Mouse (Mus musculus): Measurements from ENCODE around the gene Hectd1. TPM values are rescaled to one million over a fixed set of nuclear protein-coding genes. Genes with fewer than 3 reads are reported as not detected.

The Hectd1 gene
- polyA plus RNA-seq, 1 experiment from 2014 or later: 48.3 TPM

Other genes with a start within 250 kb of the Hectd1 start
- 4.1 and 4.6 TPM in 2 replicates for gene Coch, start 236.2 kb downstream of the Hectd1 start, polyA plus RNA-seq (2015; fragmentation: Nextera tagmentation; extraction: Ambion mirVana)
- 30.9 and 32.6 TPM in 2 replicates for gene Ap4s1, start 138.5 kb downstream of the Hectd1 start, polyA plus RNA-seq (2015; fragmentation: Nextera tagmentation; extraction: Ambion mirVana)
- 53.6 and 54.0 TPM in 2 replicates for gene Strn3, start 137.6 kb downstream of the Hectd1 start, polyA plus RNA-seq (2015; fragmentation: Nextera tagmentation; extraction: Ambion mirVana)
- gene Heatr5a, start 141.8 kb upstream of the Hectd1 start, polyA plus RNA-seq (2015; fragmentation: Nextera tagmentation; extraction: Ambion mirVana): 12.1 and 13.8 TPM in 2 replicates
- gene Dtd2, start 177.0 kb upstream of the Hectd1 start, polyA plus RNA-seq (2015; fragmentation: Nextera tagmentation; extraction: Ambion mirVana): 22.4 and 24.7 TPM in 2 replicates
- gene Gpr33, start 198.5 kb upstream of the Hectd1 start, polyA plus RNA-seq (2015; fragmentation: Nextera tagmentation; extraction: Ambion mirVana): not detected in 2 replicates

Measured in embryonic facial prominence, embryonic 13.5 days (tissue).